Mouse (Mus musculus) G1E (cell line): ENCODE measurements around the gene Galnt2. TPM values are rescaled to one million over a fixed set of nuclear protein-coding genes. Genes with fewer than 3 reads are reported as not detected.

Source experiments
- ATAC-seq: 2 replicates; pipeline ENCODE4 v1.8.0; 2016; ENCODE audit warnings: mild to moderate bottlenecking; ENCODE audit not compliant: insufficient number of reproducible peaks, poor library complexity, low FRiP score, severe bottlenecking; ENCODE audit errors: extremely low read depth
- DNase-seq: peaks from one replicate; pipeline ENCODE4 v3.0.0; 2012; ENCODE audit warnings: low spot score
- H3K27me3 ChIP-seq: 2 replicates; pipeline ENCODE4 v1.6.1; 2012; ENCODE audit warnings: mild to moderate bottlenecking, low read length, inconsistent platforms; ENCODE audit not compliant: insufficient read depth
- H3K36me3 ChIP-seq: replicated peaks from 2 replicates; pipeline ENCODE3; 2012; ENCODE audit warnings: mild to moderate bottlenecking, inconsistent platforms
- H3K4me1 ChIP-seq: 2 replicates; pipeline ENCODE4 v1.6.1; 2012; ENCODE audit warnings: low read depth, low read length, inconsistent platforms, mixed read lengths; ENCODE audit not compliant: insufficient read depth
- H3K4me3 ChIP-seq: 2 replicates; pipeline ENCODE4 v1.5.1; 2012; ENCODE audit warnings: low read depth, mild to moderate bottlenecking, inconsistent platforms, low read length, moderate library complexity, mixed read lengths
- H3K9me3 ChIP-seq: replicated peaks from 2 replicates; pipeline ENCODE4 v1.6.1; 2012; ENCODE audit warnings: inconsistent platforms
- CTCF ChIP-seq: IDR thresholded peaks from 2 replicates; pipeline ENCODE4 v1.5.1; 2012; ENCODE audit warnings: low read depth, low read length, inconsistent platforms, mixed read lengths
- GATA1 ChIP-seq: IDR thresholded peaks from 2 replicates; pipeline ENCODE4 v1.6.1; 2012; ENCODE audit warnings: borderline replicate concordance, low read length, inconsistent platforms, mixed read lengths
- GATA2 ChIP-seq: IDR thresholded peaks from 2 replicates; pipeline ENCODE4 v1.6.1; 2012; ENCODE audit warnings: low read depth, low read length, inconsistent platforms, borderline replicate concordance
- POLR2AphosphoS5 ChIP-seq: IDR thresholded peaks from 2 replicates; pipeline ENCODE4 v1.6.1; 2012; ENCODE audit warnings: low read depth, low read length, inconsistent platforms; ENCODE audit not compliant: insufficient replicate concordance
- TAL1 ChIP-seq: conservative IDR thresholded peaks from 2 replicates; pipeline ENCODE4 v1.6.1; 2012; ENCODE audit warnings: low read depth, low read length, inconsistent platforms, mixed read lengths
- polyA plus RNA-seq: library from polyadenylated mRNA; stranded (reverse); fragments of >175 nt; gene quantifications from 2 replicates; pipeline ENCODE4 v1.2.3, GENCODE M21; 2012
- total RNA-seq, 2 experiments: library from RNA; stranded (forward) in 1 of 2; stranded (reverse) in 1 of 2; fragments of 200-1000 nt in 1 of 2; fragments of >200 nt in 1 of 2; fragmentation: Nextera tagmentation in 1 of 2; gene quantifications; 2 replicates each; pipeline ENCODE4 v1.2.3; 2014 to 2017

Gene Galnt2
- total and polyA plus RNA-seq, 3 experiments, result not detected

DNA sequence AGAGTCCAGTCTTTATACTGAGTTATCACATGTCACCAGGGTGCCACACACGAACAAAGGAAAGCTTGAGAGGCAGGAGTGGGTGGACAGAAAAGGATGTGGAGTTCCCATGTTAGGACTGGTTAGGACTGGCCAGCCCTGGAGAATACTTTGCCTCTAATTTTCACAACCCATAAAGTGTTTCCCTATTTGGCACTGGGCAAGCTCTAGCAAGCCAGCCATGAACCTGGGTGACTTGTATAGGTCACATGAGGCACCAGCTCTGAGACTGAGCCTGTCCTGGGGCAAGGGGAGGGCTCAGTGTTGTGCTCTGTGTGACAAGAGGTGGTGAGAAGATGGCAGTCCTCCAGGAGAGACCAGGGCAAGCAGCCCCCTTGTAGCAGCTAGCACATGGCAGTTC is 116.9 kb downstream of the Galnt2 start:
- no peak for TF ChIP-seq GATA2
- no peak for TF ChIP-seq POLR2AphosphoS5
- no peak for TF ChIP-seq CTCF
- no peak for TF ChIP-seq GATA1
- no peak for TF ChIP-seq TAL1
- no peak overlapping the region for H3K4me3 ChIP-seq
- no peaks in the 10 kb centered on the region for H3K4me1 ChIP-seq
- H3K36me3 ChIP-seq, result no peaks in the 10 kb centered on the region
- DNase-seq, result no peak
- no peaks in the 10 kb centered on the region for H3K27me3 ChIP-seq
- H3K9me3 ChIP-seq, result peaks cover 37% of the 10 kb centered on the region
- ATAC-seq, result no peak

DNA sequence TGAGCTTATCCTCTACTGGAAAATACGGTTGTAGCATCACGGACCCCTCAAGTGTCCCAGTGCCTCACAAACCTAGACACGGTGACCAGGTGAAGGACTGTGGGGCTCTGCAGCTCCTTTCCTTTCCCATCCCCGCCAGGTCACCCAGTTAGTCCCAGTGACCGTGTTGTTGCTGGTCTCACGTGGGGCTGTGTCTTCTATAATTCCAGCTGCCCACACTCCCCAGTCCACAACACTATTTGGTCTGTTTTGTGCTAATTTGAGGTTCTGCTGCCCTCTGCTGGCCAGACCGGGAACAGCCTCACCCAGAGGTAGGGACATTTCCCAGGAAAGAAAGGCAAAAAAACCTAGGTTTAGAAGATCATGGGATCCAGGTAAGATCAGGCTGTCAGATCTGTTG is 118.5 kb downstream of the Galnt2 start:
- H3K4me1 ChIP-seq, result no peaks in the 10 kb centered on the region
- H3K36me3 ChIP-seq, result no peaks in the 10 kb centered on the region
- H3K4me3 ChIP-seq, result no peak overlapping the region
- peak; percentile 36; the same call in 1 of the 2 replicates for ATAC-seq
- H3K27me3 ChIP-seq, result no peaks in the 10 kb centered on the region; the same call in 1 of the 2 replicates
- H3K9me3 ChIP-seq, result peaks cover 31% of the 10 kb centered on the region
- peak; percentile 11 for DNase-seq
- TF ChIP-seq POLR2AphosphoS5, result no peak
- TF ChIP-seq GATA1, result no peak
- TF ChIP-seq GATA2, result no peak
- no peak for TF ChIP-seq TAL1
- TF ChIP-seq CTCF, result peak; percentile 81

DNA sequence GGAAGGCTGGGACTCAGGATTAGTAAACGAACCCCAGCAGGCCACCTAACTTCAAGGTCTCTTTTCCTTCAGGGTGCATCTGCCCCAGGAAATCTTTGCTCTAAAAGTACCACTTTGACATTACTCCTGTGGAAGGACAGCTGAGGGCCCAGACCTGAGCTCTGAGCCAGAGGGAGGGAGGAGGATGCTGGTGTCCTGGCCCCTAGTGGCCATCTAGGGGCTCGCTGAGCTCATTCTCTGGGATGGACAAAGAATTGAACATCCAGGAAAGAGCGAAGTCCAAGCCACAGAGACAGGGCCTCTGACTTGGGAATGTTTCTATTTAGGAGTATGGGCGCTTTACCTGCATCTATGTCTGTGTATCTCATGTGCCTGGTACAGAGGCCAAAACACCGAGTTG is 120.4 kb downstream of the Galnt2 start:
- no peaks in the 10 kb centered on the region; the same call in 1 of the 2 replicates for H3K27me3 ChIP-seq
- no peaks in the 10 kb centered on the region for H3K36me3 ChIP-seq
- H3K9me3 ChIP-seq, result peaks cover 33% of the 10 kb centered on the region
- ATAC-seq (no peak), DNase-seq (no peak)
- no peak overlapping the region for H3K4me3 ChIP-seq
- H3K4me1 ChIP-seq, result no peaks in the 10 kb centered on the region
- no peak for TF ChIP-seq GATA1
- no peak for TF ChIP-seq TAL1
- no peak for TF ChIP-seq CTCF
- no peak for TF ChIP-seq GATA2
- TF ChIP-seq POLR2AphosphoS5, result no peak

DNA sequence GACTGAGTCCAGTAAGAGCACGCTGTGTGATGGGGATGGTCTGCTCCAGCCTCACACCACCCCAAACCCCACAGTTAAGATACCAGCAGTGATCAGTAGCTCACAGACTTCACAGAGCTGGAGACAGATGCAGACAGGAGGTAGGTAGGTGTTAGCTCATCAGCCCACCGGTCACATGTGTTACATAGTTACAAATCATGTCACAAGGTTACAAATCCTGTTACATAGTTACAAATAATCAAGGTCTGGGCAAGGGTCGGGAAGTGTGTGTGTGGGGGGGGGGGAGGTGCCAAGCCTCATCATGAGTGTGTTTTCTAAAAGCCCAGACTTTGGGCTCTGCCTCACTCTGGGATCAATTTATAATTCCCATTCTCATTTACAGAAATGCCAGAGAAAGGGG is 129.7 kb downstream of the Galnt2 start:
- H3K4me3 ChIP-seq, result no peak overlapping the region
- no peak for DNase-seq
- H3K27me3 ChIP-seq, result no peaks in the 10 kb centered on the region
- peaks cover 13% of the 10 kb centered on the region for H3K9me3 ChIP-seq
- no peaks in the 10 kb centered on the region for H3K36me3 ChIP-seq
- ATAC-seq, result no peak
- TF ChIP-seq TAL1 (no peak), CTCF (no peak), GATA1 (no peak), GATA2 (no peak), POLR2AphosphoS5 (no peak)
- H3K4me1 ChIP-seq, result no peaks in the 10 kb centered on the region

DNA sequence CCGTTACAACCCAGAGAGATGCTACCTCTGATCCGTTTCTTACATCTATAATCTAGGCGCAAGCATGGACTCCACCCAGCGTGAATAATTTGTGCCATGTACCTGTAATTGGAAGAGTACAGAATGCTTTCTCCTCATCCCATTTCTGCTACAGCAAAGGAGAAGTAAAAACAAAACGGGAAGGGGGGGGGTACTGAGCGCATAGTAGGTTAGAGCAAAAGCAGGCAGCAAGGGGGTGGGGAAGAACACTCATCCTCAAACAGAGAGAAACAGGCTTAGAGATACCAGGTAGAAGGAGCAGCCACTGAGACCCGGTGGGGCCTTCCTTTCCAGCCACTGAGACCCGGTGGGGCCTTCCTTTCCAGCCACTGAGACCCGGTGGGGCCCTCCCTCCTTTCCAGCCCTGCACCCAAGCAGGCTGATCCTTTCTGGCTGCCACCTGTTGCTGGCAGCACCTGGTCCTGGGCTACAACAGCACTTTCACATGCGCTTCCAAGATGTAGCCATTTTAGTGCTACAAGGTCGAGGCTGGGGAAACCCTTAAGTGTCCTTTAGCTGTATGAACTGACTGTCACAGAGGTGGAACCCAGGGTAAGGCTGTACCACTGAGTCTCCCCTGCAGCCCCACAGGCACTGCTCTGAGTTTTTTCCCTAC is 130.7 kb downstream of the Galnt2 start:
- ATAC-seq (no peak), DNase-seq (no peak)
- H3K9me3 ChIP-seq, result peaks cover 13% of the 10 kb centered on the region
- H3K27me3 ChIP-seq, result no peaks in the 10 kb centered on the region
- no peak overlapping the region for H3K4me3 ChIP-seq
- no peaks in the 10 kb centered on the region for H3K36me3 ChIP-seq
- no peaks in the 10 kb centered on the region for H3K4me1 ChIP-seq
- TF ChIP-seq CTCF (no peak), POLR2AphosphoS5 (no peak), GATA1 (no peak), TAL1 (no peak), GATA2 (no peak)

- Histone ChIP-seq H3K4me3 (no peak overlapping the region), H3K4me1 (no peaks in the 10 kb centered on the region), H3K27me3 (no peaks in the 10 kb centered on the region), H3K36me3 (no peaks in the 10 kb centered on the region), H3K9me3 (peaks cover 15% of the 10 kb centered on the region)
- DNase-seq (no peak), ATAC-seq (no peak)
- TF ChIP-seq GATA1, result no peak
- TF ChIP-seq CTCF, result no peak
- no peak for TF ChIP-seq POLR2AphosphoS5
Measured at GRCm38 (mm10) chr8:124362589-124362988, 131.4 kb downstream of the Galnt2 start.
